Mouse (Mus musculus): ENCODE results near the gene Taar8a.
"Not testable (repeated sequence)": the region's sequence is repeated elsewhere in the genome, so short reads cannot be mapped to it uniquely, and the experiment has no call there.

DNA sequence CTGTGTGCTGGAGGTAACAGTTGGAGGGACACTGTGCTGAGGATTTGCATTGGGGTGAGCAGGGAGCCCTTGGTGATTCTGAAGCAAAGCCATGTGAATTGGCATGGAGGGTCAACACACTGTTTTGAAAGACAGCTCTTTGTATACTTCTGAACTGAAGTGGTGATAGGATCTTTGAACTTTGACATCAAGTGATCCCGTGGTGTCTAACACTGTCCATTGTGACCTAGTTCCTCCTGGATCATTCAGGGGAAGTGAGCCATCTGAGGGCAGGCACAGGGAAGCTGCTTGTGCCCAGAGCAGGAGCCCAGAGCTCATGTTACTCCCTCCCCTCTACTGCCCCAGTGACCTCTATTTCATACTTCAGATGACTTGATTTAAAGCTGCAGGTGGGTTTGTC is 27.0 kb downstream of the Taar8a start:
- not testable (repeated sequence) for TF ChIP-seq POLR2A (IDR thresholded peaks at IDR 0.05; ENCODE audit: borderline replicate concordance, extremely low read depth, low read depth, low read length); CTCF (IDR thresholded peaks at IDR 0.05; ENCODE audit: insufficient read depth, low read length)
